Mouse (Mus musculus): Measurements from ENCODE around the gene Lsm12.
A peak's percentile ranks its signal among the peaks of the same experiment; 100 is the strongest.

Lsm12 gene

DNA sequence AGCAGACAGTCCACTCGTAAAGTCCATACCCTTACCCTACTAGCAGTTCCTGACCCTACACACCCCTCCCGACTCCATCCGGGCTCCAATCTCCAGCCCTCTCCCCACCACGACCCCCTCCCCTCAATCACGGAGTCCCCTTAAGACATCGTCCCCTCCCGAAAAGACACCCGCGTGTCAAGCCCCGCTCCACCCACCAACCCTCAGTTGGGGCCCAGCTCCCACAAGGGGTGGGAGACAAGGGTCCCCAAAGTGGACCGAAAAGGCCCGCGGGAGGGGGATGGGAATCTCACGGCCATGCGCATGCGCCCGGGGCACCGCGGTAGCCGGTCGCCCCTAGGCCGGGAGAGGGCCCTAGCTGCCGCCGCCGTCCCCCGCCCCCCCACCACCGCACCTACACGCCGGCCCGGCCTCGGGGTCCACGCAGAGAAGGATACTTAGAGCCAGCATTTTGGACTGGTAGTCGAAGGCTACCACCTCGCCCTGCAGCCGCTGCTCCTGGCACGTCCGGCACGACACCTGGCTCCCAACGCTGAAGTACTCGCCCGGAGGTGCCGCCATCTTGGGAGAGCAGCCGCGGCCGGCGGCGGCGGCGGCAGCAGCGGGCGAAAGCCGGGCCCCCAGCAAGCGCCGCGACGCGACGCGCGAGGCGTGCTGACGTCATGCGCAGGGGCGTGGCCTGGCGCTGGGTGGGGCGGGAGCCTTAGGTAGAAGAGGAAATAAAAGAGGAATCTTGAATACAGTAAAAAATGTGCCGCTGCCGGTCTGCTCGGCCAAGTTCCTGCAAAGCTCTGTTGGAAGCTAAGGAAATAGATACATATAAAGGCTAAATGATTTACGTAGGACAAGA is at the start of gene Lsm12:
TSS of gene Lsm12 (minus strand) at position 651 of the 850 bp plus-strand sequence.
- DNase-seq: peak; percentile 96 to 98

DNA sequence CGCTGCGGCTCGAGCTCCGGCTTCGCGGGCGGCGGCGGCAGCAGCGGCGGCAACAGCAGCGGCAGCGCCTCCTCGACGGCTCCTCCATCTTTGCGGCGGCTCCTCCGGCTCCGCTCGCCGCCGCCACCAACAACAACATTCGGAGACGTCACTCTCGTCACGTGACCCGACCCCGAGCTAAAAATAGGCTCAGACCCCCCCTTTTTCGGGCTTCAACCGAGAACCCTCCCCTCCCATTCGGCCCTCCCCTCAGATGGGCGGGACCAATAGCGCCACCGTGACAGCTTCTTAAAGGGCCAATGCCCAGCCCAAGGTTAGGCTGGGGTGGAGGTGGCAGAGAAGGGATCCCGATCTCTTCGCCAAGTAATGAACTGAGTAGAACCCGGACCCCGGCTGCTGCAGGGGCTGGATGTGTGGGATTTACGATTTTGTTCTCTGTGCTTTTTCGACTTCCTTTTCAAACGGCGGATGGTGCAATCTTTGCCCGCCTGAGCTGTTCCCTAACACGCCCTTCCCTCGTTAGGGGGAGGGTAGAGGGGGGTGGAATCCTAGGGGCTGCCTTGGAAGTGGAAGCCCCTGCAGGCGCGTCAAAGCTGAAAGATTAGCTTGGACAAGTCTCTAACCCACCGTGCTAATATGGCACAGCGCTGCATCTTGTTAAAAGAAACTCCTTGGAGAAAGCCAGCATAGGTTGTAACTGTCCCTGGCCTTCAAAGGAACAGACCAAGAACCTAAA is 45.1 kb upstream of the Lsm12 start, which contains the start of gene Hdac5:
TSS of gene Hdac5 (minus strand) at position 161 of the 736 bp plus-strand sequence.
- peak; percentile 97 to 98 for DNase-seq

DNA sequence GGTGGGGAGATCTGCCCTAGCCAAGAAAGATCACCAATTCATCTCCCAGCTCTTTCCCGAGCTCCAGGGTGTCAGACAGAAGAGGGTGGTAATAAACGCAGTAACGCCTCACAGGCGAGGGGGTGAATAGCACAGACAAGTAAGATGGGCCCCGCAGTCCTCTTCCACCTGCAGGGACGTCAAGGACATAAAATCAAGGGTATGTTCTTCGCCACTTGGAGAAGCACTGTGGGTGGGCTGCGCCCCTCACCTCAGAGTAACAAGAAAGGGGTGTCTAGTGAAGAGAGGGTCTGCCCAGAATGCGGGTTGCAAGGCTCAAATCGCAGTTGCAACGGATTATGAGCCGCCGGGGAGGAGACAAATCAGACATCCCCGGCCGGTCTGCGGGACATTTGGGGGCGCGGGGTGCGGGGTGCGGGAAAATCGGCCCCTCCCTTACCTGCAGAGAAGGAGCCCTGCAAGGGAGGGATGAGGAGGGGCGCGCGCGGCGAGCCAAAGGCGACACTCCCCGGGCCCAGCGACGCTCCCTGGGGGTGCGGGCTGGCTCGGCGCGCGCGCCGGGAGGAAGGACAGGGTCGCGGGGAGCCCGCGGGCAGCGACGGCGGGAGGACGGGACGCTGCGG is 44.3 kb upstream of the Lsm12 start:
- peak in 1 of 2 experiments; percentile 27 for DNase-seq

DNA sequence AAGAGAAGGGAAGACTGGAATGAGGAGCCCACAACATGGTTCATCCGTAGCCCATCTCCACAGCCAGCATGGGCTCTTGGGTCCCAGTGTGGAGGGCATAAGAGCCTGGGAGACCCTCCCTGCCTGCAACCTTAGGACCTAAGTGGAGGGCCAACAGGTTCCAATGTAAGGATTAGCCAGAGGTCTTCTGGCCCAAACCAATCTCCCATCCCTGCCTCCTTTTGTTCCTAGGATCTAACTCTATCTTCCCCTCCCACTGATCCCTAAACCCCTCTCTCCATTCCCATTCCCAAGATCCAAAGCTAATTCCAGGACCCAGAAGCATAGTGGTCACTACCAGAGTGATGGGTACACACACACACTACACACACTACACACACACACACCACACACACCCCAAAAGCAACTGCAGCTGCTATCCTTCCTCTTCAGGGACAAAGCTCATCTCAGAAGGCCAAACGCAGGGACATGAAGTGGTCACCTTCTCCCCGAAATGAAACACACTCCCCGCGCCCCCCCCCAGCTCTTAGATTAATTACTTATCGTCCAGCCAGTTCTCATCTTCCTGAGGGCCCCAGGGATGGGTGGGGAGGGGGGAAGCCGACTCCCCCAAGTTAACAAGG is 43.7 kb upstream of the Lsm12 start:
- DNase-seq: no peak

DNA sequence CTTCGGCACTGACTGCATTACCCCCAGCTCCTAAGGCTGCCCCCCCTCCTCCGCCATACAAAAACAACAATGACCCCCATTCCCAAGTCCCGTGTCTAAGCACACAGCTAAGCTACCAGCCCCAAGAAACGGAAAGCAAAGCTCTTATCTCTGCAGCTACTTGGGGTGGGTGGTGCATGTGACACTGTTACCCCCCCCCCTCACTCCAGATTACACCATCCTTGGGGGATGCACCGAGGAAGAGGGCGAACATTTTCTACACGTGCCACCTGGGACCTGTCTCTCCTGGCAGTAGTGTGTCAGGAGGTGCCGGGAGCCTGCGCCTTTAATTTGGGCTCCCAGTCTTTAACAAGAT is 43.1 kb upstream of the Lsm12 start:
- no peak for DNase-seq

DNA sequence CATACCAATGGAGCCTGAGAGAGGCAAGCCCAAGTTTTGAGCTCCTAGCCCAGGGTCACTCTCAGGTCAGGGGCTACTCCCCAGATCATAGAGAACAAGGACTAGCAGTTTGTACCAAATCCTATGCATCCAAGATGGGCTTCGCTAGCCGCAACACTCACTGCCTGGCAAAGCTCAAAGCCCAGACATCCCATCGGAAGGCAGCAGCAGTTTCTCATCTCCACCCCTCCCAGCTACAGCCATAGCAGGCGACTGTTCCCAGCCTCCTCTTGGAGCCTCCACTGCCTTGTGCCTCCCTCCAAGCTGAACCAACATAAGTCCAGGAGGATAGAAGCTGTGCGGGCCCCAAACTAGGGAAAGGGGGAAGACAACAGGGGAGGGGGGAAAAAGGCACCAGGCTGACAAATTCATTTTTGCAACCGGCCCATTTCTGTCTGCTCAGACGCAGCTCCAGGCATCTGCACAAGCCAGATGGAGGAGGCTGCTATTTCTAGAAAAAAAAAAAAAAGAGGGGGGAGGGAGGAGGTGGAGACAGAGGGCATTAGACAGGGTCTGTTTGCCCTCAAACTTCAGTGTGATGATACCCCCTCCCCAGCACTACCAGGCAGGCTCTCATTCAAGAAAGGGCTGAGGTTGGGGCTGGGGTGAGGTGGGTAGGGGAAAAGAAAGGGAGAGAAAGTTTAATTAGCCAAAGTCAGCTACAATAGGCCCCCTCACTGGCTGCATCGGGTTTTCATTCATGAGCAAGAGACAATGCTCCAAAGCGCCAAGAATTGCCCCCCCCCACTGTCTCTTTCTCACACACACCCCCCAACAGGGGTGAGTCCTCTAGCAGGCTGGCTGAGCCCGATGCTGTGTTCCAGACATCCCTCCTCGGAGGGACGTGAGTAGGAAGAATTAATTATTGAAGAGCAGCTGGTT is 42.4 kb upstream of the Lsm12 start:
- DNase-seq: peak in 1 of 2 experiments; percentile 30

DNA sequence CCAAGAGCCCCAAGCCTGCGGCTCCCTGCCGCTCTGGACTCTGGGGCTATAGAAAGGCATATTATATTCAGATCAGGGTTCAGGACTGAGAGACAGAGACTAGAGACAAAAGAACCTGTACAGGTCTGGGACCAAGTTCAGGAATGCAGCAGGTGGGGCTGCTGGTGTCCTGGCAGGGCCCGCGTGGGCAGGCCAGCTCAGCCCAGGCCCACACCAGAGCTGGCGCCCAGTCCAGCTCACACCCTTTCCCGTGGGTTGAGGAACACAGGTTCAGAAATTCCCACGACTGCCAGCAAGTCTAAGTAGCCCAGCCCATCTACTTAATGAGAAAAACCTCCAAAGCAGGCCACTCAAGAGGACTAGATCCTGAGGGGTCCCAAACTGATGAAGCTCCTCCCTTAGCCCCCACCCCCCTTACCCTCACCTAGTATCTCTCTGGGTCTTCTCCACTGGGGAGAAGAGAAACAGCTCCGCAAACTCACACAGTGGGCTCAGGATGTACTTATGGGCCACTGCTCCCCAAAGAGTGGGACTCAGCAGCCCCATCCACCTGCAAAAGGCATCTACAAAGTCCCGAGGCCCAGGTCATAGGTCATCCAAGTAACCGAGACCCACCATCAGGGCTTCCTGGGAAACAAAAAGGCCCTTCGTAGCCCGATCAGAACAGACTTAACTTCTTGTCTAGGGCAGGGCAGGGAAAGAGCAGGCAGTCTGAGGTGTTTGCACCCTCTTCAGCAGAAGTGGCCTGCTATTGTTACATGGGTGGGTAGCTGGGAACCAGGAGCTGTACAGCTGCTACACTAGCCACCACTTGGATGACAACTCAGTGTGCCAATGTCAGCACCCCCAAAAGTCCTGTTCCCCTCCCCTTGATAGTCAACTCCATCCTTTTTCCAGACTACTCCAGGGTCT is 41.2 kb upstream of the Lsm12 start:
- peak in 1 of 2 experiments; percentile 32 for DNase-seq

DNA sequence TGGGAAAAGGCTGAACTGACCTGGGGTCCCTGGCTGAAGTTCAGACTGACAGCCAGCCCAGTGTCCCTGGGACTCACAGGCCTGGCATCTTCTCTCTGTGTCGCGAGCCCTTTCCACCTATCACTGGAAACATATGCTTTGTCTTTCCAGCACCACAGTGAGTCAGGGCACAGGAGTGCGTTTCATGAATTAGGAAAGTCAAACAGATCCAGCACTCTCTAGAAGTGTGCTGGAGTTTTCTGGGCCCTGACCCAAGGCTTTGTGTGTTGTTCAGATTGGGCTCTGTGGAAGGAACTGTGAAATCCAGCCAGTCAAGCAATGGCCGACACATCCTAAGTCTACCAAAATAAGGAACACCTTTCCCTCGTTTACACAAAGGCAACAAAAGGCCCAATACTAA is 40.1 kb upstream of the Lsm12 start:
- DNase-seq: peak in 1 of 2 experiments; percentile 54

DNA sequence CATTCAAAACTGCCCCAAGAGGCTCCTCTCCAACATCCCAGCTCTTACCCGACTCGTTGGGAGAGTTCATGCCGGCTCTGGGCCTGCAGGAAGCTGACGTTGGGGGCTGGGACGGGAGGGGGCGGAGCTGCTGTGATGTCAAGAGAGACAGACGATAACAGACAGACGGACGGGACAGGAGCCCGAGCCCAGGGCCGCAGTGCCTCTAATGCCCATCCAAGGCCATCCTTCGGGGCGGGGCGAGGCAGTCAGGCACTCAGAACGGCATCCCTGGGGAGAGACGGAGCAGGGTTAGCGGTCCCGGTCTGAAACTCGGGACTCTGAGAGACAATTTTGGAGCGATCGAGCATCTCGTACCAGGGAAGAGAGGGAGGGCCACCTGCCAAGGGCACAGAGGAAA is 39.6 kb upstream of the Lsm12 start:
- peak in 1 of 2 experiments; percentile 52 for DNase-seq

DNA sequence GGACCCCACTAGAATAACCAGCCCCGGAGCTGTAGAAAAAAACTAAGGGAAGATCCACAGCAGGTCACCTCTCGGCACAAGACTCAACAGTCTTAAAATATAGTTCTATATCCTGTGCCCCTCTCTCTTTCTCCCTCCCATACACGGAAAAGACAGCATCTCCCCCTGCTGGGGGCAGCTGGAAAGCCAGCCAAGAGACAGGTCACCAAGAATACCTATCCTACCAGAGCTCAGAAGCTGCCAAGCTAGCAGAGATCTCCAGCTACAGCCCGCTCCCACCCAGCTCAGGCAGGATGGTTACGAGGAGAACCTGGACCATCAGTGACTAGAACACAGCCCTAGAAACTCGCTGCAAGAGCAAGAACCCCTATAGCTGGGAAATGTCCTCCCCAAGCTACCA is 38.1 kb upstream of the Lsm12 start:
- DNase-seq: peak; percentile 70 to 77

DNA sequence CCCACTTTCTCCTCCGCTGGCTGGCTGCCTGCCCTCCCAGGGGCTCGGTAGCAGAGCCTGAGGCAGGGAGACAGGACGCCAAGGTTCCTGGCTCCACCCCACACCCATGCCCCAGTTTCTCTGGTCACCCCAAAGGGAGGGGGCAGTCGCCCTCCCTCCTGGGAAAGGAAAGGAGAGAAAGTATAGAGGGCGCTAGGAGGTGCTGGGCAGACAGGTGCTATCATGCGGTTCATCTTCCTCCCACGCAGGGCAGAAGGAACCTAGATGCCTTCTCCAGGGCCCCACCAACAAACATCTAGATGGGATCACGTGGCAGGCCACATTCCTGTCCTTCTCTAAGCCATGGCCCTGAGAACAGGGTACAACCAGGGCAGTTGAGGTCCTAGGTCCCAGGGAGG is 36.9 kb upstream of the Lsm12 start:
- peak in 1 of 2 experiments; percentile 23 for DNase-seq

DNA sequence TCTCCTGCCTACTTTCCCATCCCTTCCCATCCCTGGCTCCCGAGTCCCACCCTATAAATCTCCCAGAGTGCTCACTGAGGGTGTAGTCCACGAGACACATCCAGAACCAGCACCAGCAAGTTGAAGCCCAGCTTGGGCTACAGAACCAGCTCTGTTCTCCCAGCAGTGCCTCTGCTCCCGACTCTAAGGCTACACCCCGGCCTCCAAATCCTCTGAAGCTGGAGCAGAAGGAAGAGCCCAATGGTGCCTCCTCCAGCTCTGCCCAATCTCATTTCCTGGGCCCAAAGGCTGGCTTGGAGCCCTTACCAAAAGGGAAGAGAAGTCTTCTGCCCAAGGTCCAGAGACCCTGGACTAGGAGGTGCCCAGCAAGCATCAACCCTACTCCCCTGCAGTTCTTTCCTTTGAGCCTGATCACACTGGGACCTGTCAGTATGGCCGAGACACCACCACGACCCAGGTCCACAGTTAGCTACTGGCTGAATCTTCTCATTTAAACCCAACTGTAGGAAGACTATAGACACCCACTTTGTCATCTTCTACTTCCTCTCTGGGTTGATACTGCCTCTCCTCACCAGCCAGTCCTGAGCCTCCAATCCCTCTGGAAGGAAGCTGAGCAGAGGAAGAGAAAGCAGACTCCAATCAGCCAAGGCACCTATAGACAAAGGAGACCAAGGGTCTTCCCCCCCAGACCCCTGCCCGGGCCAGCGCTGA is 36.3 kb upstream of the Lsm12 start:
- DNase-seq: no peak

DNA sequence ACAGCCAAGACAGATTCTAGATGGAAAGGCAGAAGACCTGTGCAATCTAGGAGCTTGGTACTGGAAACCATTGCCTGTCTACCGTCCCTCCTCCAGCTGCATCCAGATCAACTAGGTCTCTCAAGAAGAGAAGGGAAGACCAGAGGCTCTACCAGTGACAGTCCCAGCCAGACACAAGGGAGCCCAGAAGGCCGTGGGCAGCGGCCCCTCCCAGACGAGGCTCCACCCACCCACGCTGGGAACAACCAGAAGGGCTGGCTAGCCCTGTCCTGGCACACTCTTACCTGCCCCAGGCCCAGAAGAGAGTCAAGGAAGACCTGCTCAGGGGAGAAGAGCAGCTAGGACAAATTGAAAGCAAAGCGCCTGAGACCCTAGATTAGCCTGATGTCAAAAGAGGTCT is 35.4 kb upstream of the Lsm12 start:
- peak in 1 of 2 experiments; percentile 23 for DNase-seq

DNA sequence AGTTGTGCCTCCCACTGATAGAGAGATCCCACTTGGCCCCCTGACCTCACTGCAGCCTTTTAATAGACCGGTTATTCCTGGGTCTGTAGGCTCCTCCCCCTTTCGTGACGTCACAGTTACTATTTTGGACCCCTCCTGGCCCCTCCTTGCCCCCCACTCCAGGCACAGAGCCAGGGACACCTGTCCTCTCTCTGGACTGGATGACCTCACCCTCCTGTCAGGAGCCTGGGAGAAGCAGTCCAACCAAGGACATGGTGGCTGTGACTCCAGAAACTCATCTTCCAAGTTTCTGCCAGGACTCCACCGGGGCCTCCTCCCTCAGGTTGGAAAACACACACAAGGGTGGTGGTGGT is 34.9 kb upstream of the Lsm12 start:
- DNase-seq: peak in 1 of 2 experiments; percentile 34

DNA sequence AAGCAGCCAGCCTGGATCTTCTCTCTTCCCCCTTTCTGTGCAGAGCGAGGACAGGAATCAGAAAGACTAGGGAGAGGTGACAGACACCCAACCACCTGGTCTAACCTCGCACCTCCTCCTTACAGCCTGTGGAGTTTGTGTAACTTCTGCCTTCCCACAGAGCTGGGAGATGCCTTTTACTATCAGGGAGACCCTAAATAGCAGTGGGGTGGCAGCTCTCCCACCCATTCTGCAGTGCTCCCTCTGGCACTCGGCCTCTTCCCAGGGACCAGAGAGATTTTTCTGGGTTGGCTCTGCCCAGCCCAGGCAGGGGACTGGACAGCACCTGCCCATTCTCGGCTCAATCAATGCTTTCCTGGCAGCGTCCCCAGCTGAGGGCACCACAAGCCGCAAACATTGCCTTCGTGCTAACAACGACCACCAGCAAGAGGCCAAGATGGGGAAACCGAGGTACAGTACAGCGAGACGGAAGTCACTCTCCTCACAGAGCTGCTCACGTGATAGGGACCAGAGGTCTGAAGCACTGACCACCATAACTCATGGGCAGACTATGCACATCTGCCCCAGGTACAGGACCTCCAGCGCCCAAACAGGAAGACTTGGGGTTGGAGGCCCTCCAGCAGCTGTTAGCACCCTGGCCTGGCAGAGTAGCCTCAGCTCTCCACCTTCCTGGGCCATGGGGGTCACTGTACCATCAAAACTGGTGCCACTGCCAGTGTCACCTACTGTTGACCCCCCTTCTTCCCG is 34.3 kb upstream of the Lsm12 start:
- peak in 1 of 2 experiments; percentile 37 for DNase-seq

DNA sequence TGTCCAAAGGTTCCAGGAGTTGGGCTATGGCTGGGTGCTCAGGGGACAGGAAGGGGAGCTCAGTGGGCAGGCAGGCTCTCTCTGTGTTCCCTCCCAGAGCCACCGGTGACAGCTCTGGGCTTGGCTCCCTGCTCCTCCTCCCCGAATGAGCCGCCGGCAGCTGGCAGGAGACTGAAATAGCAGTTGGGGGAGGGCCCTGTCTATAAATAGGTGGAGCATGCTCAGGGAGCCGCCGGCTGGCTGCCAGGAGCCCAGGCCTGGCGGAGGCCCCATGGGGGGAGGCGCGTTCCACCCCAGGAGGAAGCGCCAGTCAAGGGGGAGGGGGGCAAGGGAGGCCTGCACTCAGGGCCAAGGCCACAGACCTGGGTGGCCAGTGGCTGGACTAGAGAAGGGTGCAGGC is 33.7 kb upstream of the Lsm12 start:
- DNase-seq: peak; percentile 95 to 98

DNA sequence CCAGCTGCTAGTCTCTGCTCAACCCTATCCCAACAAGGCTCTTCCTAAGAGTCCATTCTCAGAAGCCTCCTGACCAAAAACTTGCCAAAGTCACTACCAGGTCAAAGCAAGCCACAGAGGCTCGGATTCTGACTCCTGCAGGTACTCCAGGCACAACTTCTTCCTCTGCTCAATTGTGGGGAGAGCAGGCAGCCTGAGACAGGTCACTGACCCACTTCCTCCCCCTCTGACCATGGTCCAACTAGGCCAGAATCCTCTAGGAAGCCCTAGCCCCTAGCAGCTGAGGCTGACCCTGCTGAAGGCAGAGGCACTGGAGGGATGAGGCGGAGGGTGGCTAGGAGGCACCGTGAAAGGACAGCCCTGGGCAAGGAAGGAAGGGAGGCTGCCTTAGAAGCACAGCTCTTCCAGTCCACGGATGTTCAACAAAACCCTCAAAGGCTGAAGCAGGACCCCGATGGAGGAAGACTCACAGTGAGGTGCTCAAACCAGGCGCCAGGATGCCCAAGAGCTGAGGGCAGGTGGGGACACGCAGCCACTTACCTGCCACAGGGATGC is 32.9 kb upstream of the Lsm12 start:
- DNase-seq: peak in 1 of 2 experiments; percentile 33

DNA sequence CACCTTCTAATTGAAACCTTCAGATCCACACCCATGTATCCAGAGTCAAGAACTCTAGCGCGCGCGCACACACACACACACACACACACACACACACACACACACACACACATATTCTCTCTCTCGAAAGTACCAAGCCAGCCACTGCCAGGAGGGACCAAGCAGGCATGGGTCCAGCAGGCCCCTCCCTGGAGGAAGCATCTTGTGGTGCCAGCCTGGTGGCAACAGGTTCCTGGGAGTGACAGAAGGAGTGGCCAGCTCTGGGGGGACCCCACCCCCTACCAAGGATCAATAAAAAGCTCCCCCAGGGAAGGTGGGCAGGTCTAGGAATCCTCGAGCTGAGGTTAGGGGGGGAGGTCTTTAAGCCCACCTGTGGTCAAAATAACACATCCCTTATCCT is 32.3 kb upstream of the Lsm12 start:
- peak in 1 of 2 experiments; percentile 62 for DNase-seq

DNA sequence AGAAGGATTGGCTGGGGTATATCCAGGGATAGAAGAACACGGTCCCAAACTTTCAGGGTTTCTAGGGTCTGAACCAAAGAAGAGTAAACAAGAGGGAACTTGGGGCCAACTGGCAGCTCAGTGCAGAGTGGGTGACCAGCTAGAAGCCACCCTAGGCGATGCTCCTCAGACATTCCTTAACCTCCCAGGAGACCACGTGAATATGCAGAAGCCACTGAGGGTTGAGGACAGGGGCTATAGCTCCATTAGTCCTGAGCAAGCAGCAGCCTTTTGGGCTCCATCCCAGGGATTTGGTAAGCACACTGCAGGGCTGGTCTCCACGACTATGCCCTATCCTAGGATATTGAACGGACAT is 31.8 kb upstream of the Lsm12 start:
- peak in 1 of 2 experiments; percentile 45 for DNase-seq
